Mouse (Mus musculus): Measurements from ENCODE around the gene Ephb2. TPM values are rescaled to one million over a fixed set of nuclear protein-coding genes. Genes with fewer than 3 reads are reported as not detected.
A peak's percentile ranks its signal among the peaks of the same experiment; 100 is the strongest.

Gene Ephb2
- total RNA-seq, 2 experiments from 2014 or later, result 45.5 to 46.0 TPM

- DNase-seq (ENCODE audit: extremely low spot score in 1 of 2, low spot score in 2 of 2), result peak; percentile 74 to 76
- intact Hi-C loops (cut with DNase I), result loop anchor here (2.0 kb wide), 1 partner anchor 164 kb away; no protein-coding TSS in a partner anchor
Measured at GRCm38 (mm10) chr4:136841056-136841455, 5.3 kb upstream of the Ephb2 start.

GRCm38 (mm10) chr4:136838462-136838861, 2.7 kb upstream of the Ephb2 start:
- no peak for DNase-seq (ENCODE audit: extremely low spot score in 1 of 2, low spot score in 2 of 2)
- intact Hi-C loops (cut with DNase I), result loop anchor here (5.0 to 10.0 kb wide), 2 partner anchors 51 to 94 kb away; no protein-coding TSS in a partner anchor

GRCm38 (mm10) chr4:136838026-136838425, 2.2 kb upstream of the Ephb2 start:
- intact Hi-C loops (cut with DNase I), result loop anchor here (5.0 to 10.0 kb wide), 2 partner anchors 51 to 93 kb away; no protein-coding TSS in a partner anchor
- no peak for DNase-seq (ENCODE audit: extremely low spot score in 1 of 2, low spot score in 2 of 2)

- intact Hi-C loops (cut with DNase I), result loop anchor here (5.0 to 10.0 kb wide), 2 partner anchors 49 to 92 kb away; no protein-coding TSS in a partner anchor
- peak; percentile 38 to 52 for DNase-seq (ENCODE audit: extremely low spot score in 1 of 2, low spot score in 2 of 2)
Measured at GRCm38 (mm10) chr4:136836387-136836931, 671 bp upstream of the Ephb2 start.

- intact Hi-C loops (cut with DNase I), result loop anchor here (5.0 to 10.0 kb wide), 2 partner anchors 48 to 90 kb away; no protein-coding TSS in a partner anchor
- peak in 1 of 2 experiments; percentile 68 for DNase-seq (ENCODE audit: extremely low spot score in 1 of 2, low spot score in 2 of 2)
Measured at GRCm38 (mm10) chr4:136834815-136835620, 770 bp downstream of the Ephb2 start.

- intact Hi-C loops (cut with DNase I), result loop anchor here (10.0 kb wide), 1 partner anchor 90 kb away; no protein-coding TSS in a partner anchor
- DNase-seq (ENCODE audit: extremely low spot score in 1 of 2, low spot score in 2 of 2), result no peak
Measured at GRCm38 (mm10) chr4:136834439-136834814, 1.4 kb downstream of the Ephb2 start.

- intact Hi-C loops (cut with DNase I), result loop anchor here (10.0 kb wide), 1 partner anchor 89 kb away; no protein-coding TSS in a partner anchor
Measured at GRCm38 (mm10) chr4:136833619-136834351, 2.0 kb downstream of the Ephb2 start.

GRCm38 (mm10) chr4:136832559-136833232, 3.1 kb downstream of the Ephb2 start:
- DNase-seq (ENCODE audit: extremely low spot score in 1 of 2, low spot score in 2 of 2), result no peak

More at GRCm38 (mm10) chr4:136833619-136834351, 2.0 kb downstream of the Ephb2 start:
- DNase-seq (ENCODE audit: extremely low spot score in 1 of 2, low spot score in 2 of 2), result no peak

GRCm38 (mm10) chr4:136830272-136830823, 5.4 kb downstream of the Ephb2 start:
- DNase-seq (ENCODE audit: extremely low spot score in 1 of 2, low spot score in 2 of 2), result no peak
- intact Hi-C loops (cut with DNase I), result loop anchor here (10.0 kb wide), 1 partner anchor 86 kb away; no protein-coding TSS in a partner anchor

More at GRCm38 (mm10) chr4:136832559-136833232, 3.1 kb downstream of the Ephb2 start:
- intact Hi-C loops (cut with DNase I), result loop anchor here (10.0 kb wide), 1 partner anchor 88 kb away; no protein-coding TSS in a partner anchor

- intact Hi-C loops (cut with DNase I), result loop anchor here (10.0 kb wide), 1 partner anchor 85 kb away; no protein-coding TSS in a partner anchor
- no peak for DNase-seq (ENCODE audit: extremely low spot score in 1 of 2, low spot score in 2 of 2)
Measured at GRCm38 (mm10) chr4:136829837-136830236, 6.0 kb downstream of the Ephb2 start.

GRCm38 (mm10) chr4:136828664-136829569, 6.9 kb downstream of the Ephb2 start:
- intact Hi-C loops (cut with DNase I), result no loop called here

GRCm38 (mm10) chr4:136824935-136825552, 10.7 kb downstream of the Ephb2 start:
- DNase-seq (ENCODE audit: extremely low spot score in 1 of 2, low spot score in 2 of 2), result no peak
- intact Hi-C loops (cut with DNase I), result no loop called here

More at GRCm38 (mm10) chr4:136828664-136829569, 6.9 kb downstream of the Ephb2 start:
- DNase-seq (ENCODE audit: extremely low spot score in 1 of 2, low spot score in 2 of 2), result no peak

- intact Hi-C loops (cut with DNase I), result no loop called here
- DNase-seq (ENCODE audit: extremely low spot score in 1 of 2, low spot score in 2 of 2), result no peak
Measured at GRCm38 (mm10) chr4:136820069-136820522, 15.7 kb downstream of the Ephb2 start.

GRCm38 (mm10) chr4:136816701-136817100, 19.1 kb downstream of the Ephb2 start:
- intact Hi-C loops (cut with DNase I), result no loop called here
- DNase-seq (ENCODE audit: extremely low spot score in 1 of 2, low spot score in 2 of 2), result peak in 1 of 2 experiments; percentile 73

GRCm38 (mm10) chr4:136815364-136815763, 20.4 kb downstream of the Ephb2 start:
- DNase-seq (ENCODE audit: extremely low spot score in 1 of 2, low spot score in 2 of 2), result no peak
- intact Hi-C loops (cut with DNase I), result no loop called here

GRCm38 (mm10) chr4:136812543-136812942, 23.2 kb downstream of the Ephb2 start:
- intact Hi-C loops (cut with DNase I), result no loop called here
- DNase-seq (ENCODE audit: extremely low spot score in 1 of 2, low spot score in 2 of 2), result no peak
